Mouse (Mus musculus) heart, postnatal 10 days (tissue): ENCODE data around the gene Flt1. TPM values are rescaled to one million over a fixed set of nuclear protein-coding genes. Genes with fewer than 3 reads are reported as not detected.
"Not testable (repeated sequence)": the region's sequence is repeated elsewhere in the genome, so short reads cannot be mapped to it uniquely, and the experiment has no call there.

ENCODE experiments used
- DNase-seq, 2 experiments: peaks; one replicate each; pipeline ENCODE4 v3.0.0; 2021
- intact Hi-C: fragments of 180-260 bp; cut with DNase I; formaldehyde crosslinking; loops from one replicate; pipeline ENCODE4 v1.15.1; 2025
- total RNA-seq, 2 experiments: library from RNA; stranded (reverse); gene quantifications; 2 replicates each; pipeline ENCODE4 v1.2.3; 2021

Gene Flt1
- total RNA-seq, 2 experiments from 2014 or later, result 53.6 to 56.0 TPM

- intact Hi-C loops, result no loop called here
- no peak for DNase-seq
Observed at GRCm38 (mm10) chr5:147626944-147627343, 98.9 kb downstream of the Flt1 start.

GRCm38 (mm10) chr5:147623747-147624146 is 102.1 kb downstream of the Flt1 start:
- DNase-seq, result no peak
- intact Hi-C loops, result no loop called here

- peak; percentile 35 to 42 for DNase-seq
- intact Hi-C loops, result no loop called here
Observed at GRCm38 (mm10) chr5:147620178-147620577, 105.6 kb downstream of the Flt1 start.

- intact Hi-C loops, result no loop called here
- no peak for DNase-seq
Observed at GRCm38 (mm10) chr5:147618243-147618642, 107.6 kb downstream of the Flt1 start.

- DNase-seq, result no peak
- intact Hi-C loops, result no loop called here
Observed at GRCm38 (mm10) chr5:147616450-147616849, 109.4 kb downstream of the Flt1 start.

- intact Hi-C loops, result no loop called here
- DNase-seq, result no peak
Observed at GRCm38 (mm10) chr5:147614659-147615058, 111.2 kb downstream of the Flt1 start.

GRCm38 (mm10) chr5:147611348-147611747 is 114.5 kb downstream of the Flt1 start:
- DNase-seq, intact Hi-C loops: not testable (repeated sequence)

GRCm38 (mm10) chr5:147607256-147607975 is 118.4 kb downstream of the Flt1 start:
- DNase-seq, result no peak
- intact Hi-C loops, result no loop called here

GRCm38 (mm10) chr5:147606751-147607150 is 119.1 kb downstream of the Flt1 start:
- intact Hi-C loops, result no loop called here
- peak; percentile 57 to 58 for DNase-seq

GRCm38 (mm10) chr5:147601460-147602360 is 124.1 kb downstream of the Flt1 start:
- DNase-seq, result no peak
- intact Hi-C loops, result no loop called here

GRCm38 (mm10) chr5:147597825-147598224 is 128.0 kb downstream of the Flt1 start:
- intact Hi-C loops, result no loop called here
- DNase-seq, result no peak

- intact Hi-C loops, result loop anchor here (10.0 kb wide), 1 partner anchor 325 kb away; no protein-coding TSS in a partner anchor
Observed at GRCm38 (mm10) chr5:147589814-147590213, 136.0 kb downstream of the Flt1 start.

GRCm38 (mm10) chr5:147585070-147585469 is 140.7 kb downstream of the Flt1 start:
- intact Hi-C loops, result loop anchor here (2.0 to 10.0 kb wide), 2 partner anchors 264 to 330 kb away; no protein-coding TSS in a partner anchor
- no peak for DNase-seq

More at GRCm38 (mm10) chr5:147589814-147590213, 136.0 kb downstream of the Flt1 start:
- DNase-seq, result peak; percentile 30 to 36

- intact Hi-C loops, result loop anchor here (2.0 to 10.0 kb wide), 4 partner anchors 58 to 330 kb away; no protein-coding TSS in a partner anchor
- DNase-seq, result peak in 1 of 2 experiments; percentile 51
Observed at GRCm38 (mm10) chr5:147584648-147585047, 141.2 kb downstream of the Flt1 start.

- intact Hi-C loops, result loop anchor here (2.0 to 10.0 kb wide), 4 partner anchors 59 to 331 kb away; no protein-coding TSS in a partner anchor
- peak; percentile 84 to 92 for DNase-seq
Observed at GRCm38 (mm10) chr5:147583702-147584298, 142.0 kb downstream of the Flt1 start.

GRCm38 (mm10) chr5:147580181-147580580 is 145.6 kb downstream of the Flt1 start:
- intact Hi-C loops, result loop anchor here (5.0 to 10.0 kb wide), 3 partner anchors 62 to 335 kb away; no protein-coding TSS in a partner anchor
- no peak for DNase-seq

- DNase-seq, result no peak
- intact Hi-C loops, result loop anchor here (5.0 to 10.0 kb wide), 3 partner anchors 63 to 335 kb away; no protein-coding TSS in a partner anchor
Observed at GRCm38 (mm10) chr5:147579691-147580090, 146.1 kb downstream of the Flt1 start.

- intact Hi-C loops, result no loop called here
- no peak for DNase-seq
Observed at GRCm38 (mm10) chr5:147579148-147579547, 146.7 kb downstream of the Flt1 start.

GRCm38 (mm10) chr5:147577003-147577402 is 148.8 kb downstream of the Flt1 start:
- peak in 1 of 2 experiments; percentile 27 for DNase-seq
- intact Hi-C loops, result no loop called here

GRCm38 (mm10) chr5:147574517-147574916 is 151.3 kb downstream of the Flt1 start:
- intact Hi-C loops, result no loop called here
- peak in 1 of 2 experiments; percentile 35 for DNase-seq

GRCm38 (mm10) chr5:147573555-147573954 is 152.3 kb downstream of the Flt1 start:
- DNase-seq, result no peak
- intact Hi-C loops, result no loop called here
